Mouse (Mus musculus): ENCODE data around the gene 4833420G17Rik. TPM values are rescaled to one million over a fixed set of nuclear protein-coding genes. Genes with fewer than 3 reads are reported as not detected.
"Not testable (repeated sequence)": the region's sequence is repeated elsewhere in the genome, so short reads cannot be mapped to it uniquely, and the experiment has no call there.

Gene 4833420G17Rik
- total and polyA plus RNA-seq, 2 experiments from 2014 or later, result 63.6 to 89.9 TPM

DNA sequence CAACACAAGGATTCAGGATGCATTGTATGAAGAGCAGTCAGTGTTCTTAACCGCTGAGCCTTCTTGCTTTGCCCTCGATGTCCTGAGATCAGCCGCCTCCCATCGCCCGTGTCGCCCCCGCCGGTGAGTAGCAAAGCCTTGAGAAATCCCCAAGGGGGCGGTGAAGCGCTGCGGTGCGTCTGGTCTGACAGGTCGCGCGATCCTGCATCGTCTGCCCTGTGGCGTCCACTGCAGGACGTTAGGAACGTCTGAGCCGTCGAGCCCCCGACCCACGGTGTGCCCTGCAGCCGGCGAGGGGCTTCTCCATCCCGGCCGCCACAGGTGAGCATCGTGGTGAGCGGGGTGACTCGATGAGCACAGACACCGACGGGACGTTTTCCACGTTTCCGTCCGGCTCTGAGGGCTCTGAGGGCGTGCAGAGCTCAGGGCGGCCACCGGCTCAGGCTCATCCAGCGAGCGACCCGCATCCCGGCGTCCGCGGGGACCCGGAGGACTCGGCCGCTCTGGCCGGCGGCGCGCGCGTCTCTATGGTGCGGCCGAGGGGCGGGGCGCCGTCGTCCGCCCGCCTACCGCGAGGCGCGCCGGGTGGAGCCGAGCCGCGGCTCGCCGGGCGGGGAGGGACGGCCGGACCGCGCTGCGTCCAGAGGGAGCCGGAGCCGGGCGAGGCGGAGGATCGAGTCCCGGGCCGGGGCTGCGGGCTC, 25.5 kb downstream of the 4833420G17Rik start, which contains the start of the genes Tmem267 and 3110070M22Rik:
Gene Tmem267 (plus strand): TSS at position 160 of the 701 bp plus-strand sequence.
Gene 3110070M22Rik (minus strand): TSS at position 504 of the 701 bp plus-strand sequence.
- H3K27me3 ChIP-seq (ENCODE audit: insufficient read depth, low read length), result no peaks in the 10 kb centered on the region

DNA sequence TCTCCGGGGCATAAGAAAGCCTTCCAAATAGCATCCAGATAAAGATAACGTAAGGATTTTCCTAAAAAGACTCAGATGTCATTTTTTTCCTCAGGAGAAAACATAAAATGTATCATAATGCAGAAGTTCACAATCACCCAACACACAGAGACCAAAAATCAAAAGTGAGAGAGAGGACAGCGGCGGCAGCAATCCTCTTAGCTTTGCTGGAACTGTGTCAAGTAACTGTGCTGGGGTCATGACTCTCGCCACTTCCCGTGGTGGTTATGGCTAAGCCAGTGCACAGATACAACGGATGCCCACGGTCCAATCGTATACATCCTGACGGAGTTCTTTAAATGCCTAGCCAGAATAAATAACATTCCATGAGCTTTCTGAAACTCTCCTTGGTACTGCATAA, 29.5 kb downstream of the 4833420G17Rik start:
- H3K9ac ChIP-seq; H3K36me3 ChIP-seq (ENCODE audit: insufficient read depth); H3K4me1 ChIP-seq (ENCODE audit: insufficient read depth); ATAC-seq; H3K4me2 ChIP-seq (ENCODE audit: low read depth); H3K9me3 ChIP-seq (ENCODE audit: low read length); H3K27ac ChIP-seq (ENCODE audit: low read depth, low read length); H3K27me3 ChIP-seq (ENCODE audit: insufficient read depth, low read length); H3K4me3 ChIP-seq (ENCODE audit: low read depth, low read length); DNase-seq: not testable (repeated sequence)
- 91% methylated on average over 10 of the region's 10 CpGs for WGBS

More for the DNA sequence above, 25.5 kb downstream of the 4833420G17Rik start, which contains the start of the genes Tmem267 and 3110070M22Rik:
- Histone ChIP-seq H3K27ac (ENCODE audit: low read depth, low read length) (no peak within 1 kb of the TSS), H3K4me1 (ENCODE audit: insufficient read depth) (no peaks in the 10 kb centered on the region), H3K9me3 (ENCODE audit: low read length) (no peaks in the 10 kb centered on the region), H3K4me2 (ENCODE audit: low read depth) (no peak within 1 kb of the TSS), H3K4me3 (ENCODE audit: low read depth, low read length) (no peak within 1 kb of the TSS), H3K9ac (no peak within 1 kb of the TSS), H3K36me3 (ENCODE audit: insufficient read depth) (peaks cover 18% of the 10 kb centered on the region)
- TF ChIP-seq CTCF (IDR thresholded peaks at IDR 0.05; ENCODE audit: low read depth), result peak; percentile 57
- ATAC-seq (no peak), DNase-seq (peak; percentile 80)
- WGBS, result 61% methylated on average over 87 of the region's 87 CpGs

DNA sequence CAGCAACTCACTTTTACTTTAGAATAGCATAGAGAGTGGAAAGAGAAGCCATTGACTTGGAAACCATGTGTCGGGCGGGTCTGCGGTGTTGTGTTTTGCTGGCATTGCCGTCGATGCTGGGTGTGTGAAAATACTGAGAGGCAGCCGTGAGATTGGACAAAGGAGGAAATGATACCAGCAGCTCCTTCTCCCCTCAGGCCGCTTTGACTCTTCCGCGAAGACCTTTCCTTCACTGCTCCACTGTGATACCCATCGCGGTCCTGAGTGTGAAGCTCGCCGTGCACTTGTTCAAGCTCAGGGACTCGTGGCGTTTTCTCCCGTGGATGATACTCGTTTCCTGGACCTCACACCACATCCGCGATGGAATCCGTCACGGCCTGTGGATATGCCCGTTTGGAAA, 32.4 kb downstream of the 4833420G17Rik start:
- not testable (repeated sequence) for ATAC-seq; H3K27ac ChIP-seq (ENCODE audit: low read depth, low read length)
- 96% methylated on average over 9 of the region's 22 CpGs for WGBS

More for the DNA sequence above, 32.4 kb downstream of the 4833420G17Rik start:
- DNase-seq; H3K4me2 ChIP-seq (ENCODE audit: low read depth); H3K9me3 ChIP-seq (ENCODE audit: low read length); H3K27me3 ChIP-seq (ENCODE audit: insufficient read depth, low read length); H3K9ac ChIP-seq; H3K4me3 ChIP-seq (ENCODE audit: low read depth, low read length); H3K36me3 ChIP-seq (ENCODE audit: insufficient read depth); H3K4me1 ChIP-seq (ENCODE audit: insufficient read depth): not testable (repeated sequence)

Other genes starting within 250 kb of the 4833420G17Rik start
- gene Paip1, start 34.2 kb upstream of the 4833420G17Rik start, total RNA-seq (2014; rRNA removed), result 142 and 145 TPM in 2 replicates
- gene Paip1, start 34.2 kb upstream of the 4833420G17Rik start, polyA plus RNA-seq (2015; fragmentation: Nextera tagmentation; extraction: Ambion mirVana), result 149 and 157 TPM in 2 replicates
- 29.8 and 35.5 TPM in 2 replicates for gene Tmem267, start 25.3 kb downstream of the 4833420G17Rik start, total RNA-seq (2014; rRNA removed)
- gene Tmem267, start 25.3 kb downstream of the 4833420G17Rik start, polyA plus RNA-seq (2015; fragmentation: Nextera tagmentation; extraction: Ambion mirVana), result 2.5 and 5.3 TPM in 2 replicates
- gene 3110070M22Rik, start 25.6 kb downstream of the 4833420G17Rik start, total RNA-seq (2014; rRNA removed), result 7.9 and 8.2 TPM in 2 replicates
- 1.7 and 2.7 TPM in 2 replicates for gene 3110070M22Rik, start 25.6 kb downstream of the 4833420G17Rik start, polyA plus RNA-seq (2015; fragmentation: Nextera tagmentation; extraction: Ambion mirVana)
- 3.3 and 4.5 TPM in 2 replicates for gene Ccl28, start 161.1 kb downstream of the 4833420G17Rik start, total RNA-seq (2014; rRNA removed)
- gene Ccl28, start 161.1 kb downstream of the 4833420G17Rik start, polyA plus RNA-seq (2015; fragmentation: Nextera tagmentation; extraction: Ambion mirVana), result 0.09 and 0.22 TPM in 2 replicates
- 392 and 404 TPM in 2 replicates for gene Hmgcs1, start 227.6 kb downstream of the 4833420G17Rik start, total RNA-seq (2014; rRNA removed)
- 334 and 452 TPM in 2 replicates for gene Hmgcs1, start 227.6 kb downstream of the 4833420G17Rik start, polyA plus RNA-seq (2015; fragmentation: Nextera tagmentation; extraction: Ambion mirVana)